Mouse (Mus musculus) gastrocnemius, postnatal 10 days (tissue): ENCODE measurements around the gene Slbp. TPM values are rescaled to one million over a fixed set of nuclear protein-coding genes. Genes with fewer than 3 reads are reported as not detected.

ENCODE experiments used
- DNase-seq: peaks from one replicate; pipeline ENCODE4 v3.0.0; 2021; ENCODE audit warnings: mixed read lengths
- total RNA-seq, 2 experiments: library from RNA; stranded (reverse); gene quantifications; 2 replicates each; pipeline ENCODE4 v1.2.3; 2021

Slbp gene
- total RNA-seq, 2 experiments from 2014 or later = 17.9 to 24.6 TPM

- peak; percentile 29 for DNase-seq
Measured at GRCm38 (mm10) chr5:33630061-33630460, 22.3 kb downstream of the Slbp start.

- DNase-seq = peak; percentile 100
Measured at GRCm38 (mm10) chr5:33629301-33629987, 22.9 kb downstream of the Slbp start, which contains the start of the genes Fam53a and Gm9903. TSS of gene Fam53a (minus strand) at chr5:33629635. TSS of gene Gm9903 (plus strand) at chr5:33629925.

GRCm38 (mm10) chr5:33628820-33629300 is 23.5 kb downstream of the Slbp start:
- peak; percentile 66 for DNase-seq

GRCm38 (mm10) chr5:33627968-33628367 is 24.4 kb downstream of the Slbp start:
- DNase-seq = no peak

- no peak for DNase-seq
Measured at GRCm38 (mm10) chr5:33623766-33624165, 28.6 kb downstream of the Slbp start.

GRCm38 (mm10) chr5:33622671-33623070 is 29.7 kb downstream of the Slbp start:
- DNase-seq = no peak

GRCm38 (mm10) chr5:33614391-33614790 is 38.0 kb downstream of the Slbp start:
- DNase-seq = no peak

GRCm38 (mm10) chr5:33611795-33612194 is 40.6 kb downstream of the Slbp start:
- no peak for DNase-seq

GRCm38 (mm10) chr5:33609226-33609625 is 43.1 kb downstream of the Slbp start:
- no peak for DNase-seq

- no peak for DNase-seq
Measured at GRCm38 (mm10) chr5:33607434-33607833, 44.9 kb downstream of the Slbp start.

GRCm38 (mm10) chr5:33606631-33607030 is 45.7 kb downstream of the Slbp start:
- no peak for DNase-seq

- DNase-seq = no peak
Measured at GRCm38 (mm10) chr5:33605314-33605713, 47.1 kb downstream of the Slbp start.

- no peak for DNase-seq
Measured at GRCm38 (mm10) chr5:33593620-33594019, 58.8 kb downstream of the Slbp start.

- peak; percentile 77 for DNase-seq
Measured at GRCm38 (mm10) chr5:33589221-33589888, 63.0 kb downstream of the Slbp start.

- no peak for DNase-seq
Measured at GRCm38 (mm10) chr5:33588066-33588465, 64.3 kb downstream of the Slbp start.

- no peak for DNase-seq
Measured at GRCm38 (mm10) chr5:33587498-33588058, 64.8 kb downstream of the Slbp start.

Other genes with a start within 250 kb of the Slbp start
- gene Nkx1-1, start 218.6 kb downstream of the Slbp start, total RNA-seq = not detected
- 10 to 100 TPM; 52.0 to 56.6 TPM for gene Fam53a, start 22.9 kb downstream of the Slbp start, total RNA-seq
- gene Gm9903, start 22.6 kb downstream of the Slbp start, total RNA-seq = 1 to 10 TPM; 1.1 to 1.5 TPM
- 10 to 100 TPM; 15.7 to 19.8 TPM for gene Tacc3, start 5.6 kb upstream of the Slbp start, total RNA-seq
- gene Tmem129, start 5.8 kb upstream of the Slbp start, total RNA-seq = 10 to 100 TPM; 16.0 to 17.7 TPM
- 1 to 10 TPM; 1.9 to 2.7 TPM for gene Fgfr3, start 69.1 kb upstream of the Slbp start, total RNA-seq
- 10 to 100 TPM; 58.5 to 69.5 TPM for gene Letm1, start 130.2 kb upstream of the Slbp start, total RNA-seq
- 10 to 100 TPM; 29.4 to 41.1 TPM for gene Nsd2, start 168.2 kb upstream of the Slbp start, total RNA-seq